Mouse (Mus musculus): ENCODE measurements around the gene Cspg4. TPM values are rescaled to one million over a fixed set of nuclear protein-coding genes. Genes with fewer than 3 reads are reported as not detected.

Gene Cspg4
- polyA plus RNA-seq (2016; fragmentation: Nextera tagmentation; extraction: Ambion mirVana) = 0.62 and 0.63 TPM in 2 replicates

GRCm38 (mm10) chr9:56864832-56865231 is at the start of gene Cspg4:
Gene Cspg4 (plus strand): TSS chr9:56865033.
- no peak for ATAC-seq
- H3K4me1 ChIP-seq = peaks cover 10% of the 10 kb centered on the region; the same call in 1 of the 2 replicates

GRCm38 (mm10) chr9:56824900-56825299 is 39.9 kb upstream of the Cspg4 start:
- no peak overlapping the region for H3K27ac ChIP-seq
- H3K27me3 ChIP-seq (replicated peaks) = peaks cover 44% of the 10 kb centered on the region

More at GRCm38 (mm10) chr9:56864832-56865231, at the start of gene Cspg4:
- WGBS (ENCODE audit: insufficient replicate concordance) = 6% methylated on average over 24 of the region's 24 CpGs
- Histone ChIP-seq H3K4me2 (peak within 1 kb of the TSS; percentile 43), H3K4me3 (peak within 1 kb of the TSS; percentile 17), H3K27ac (no peak within 1 kb of the TSS), H3K36me3 (no peaks in the 10 kb centered on the region), H3K27me3 (replicated peaks) (peaks cover 66% of the 10 kb centered on the region), H3K9ac (no peak within 1 kb of the TSS), H3K9me3 (replicated peaks) (no peaks in the 10 kb centered on the region)

GRCm38 (mm10) chr9:56825476-56826213 is 39.2 kb upstream of the Cspg4 start:
- no peak overlapping the region for H3K4me3 ChIP-seq
- H3K4me1 ChIP-seq = no peaks in the 10 kb centered on the region
- H3K27ac ChIP-seq = no peak overlapping the region
- 15% methylated on average over 21 of the region's 21 CpGs for WGBS (ENCODE audit: insufficient replicate concordance)
- no peak for ATAC-seq
- no peak overlapping the region; the same call in 1 of the 2 replicates for H3K4me2 ChIP-seq
- H3K9me3 ChIP-seq (replicated peaks) = no peaks in the 10 kb centered on the region
- H3K27me3 ChIP-seq (replicated peaks) = peaks cover 45% of the 10 kb centered on the region
- H3K9ac ChIP-seq = no peak overlapping the region
- no peaks in the 10 kb centered on the region for H3K36me3 ChIP-seq

More at GRCm38 (mm10) chr9:56824900-56825299, 39.9 kb upstream of the Cspg4 start:
- H3K4me1 ChIP-seq = no peaks in the 10 kb centered on the region
- H3K4me3 ChIP-seq = no peak overlapping the region
- H3K36me3 ChIP-seq = no peaks in the 10 kb centered on the region
- no peaks in the 10 kb centered on the region for H3K9me3 ChIP-seq (replicated peaks)
- WGBS (ENCODE audit: insufficient replicate concordance) = 18% methylated on average over 3 of the region's 3 CpGs
- H3K4me2 ChIP-seq = no peak overlapping the region
- no peak overlapping the region for H3K9ac ChIP-seq
- ATAC-seq = no peak

- WGBS (ENCODE audit: insufficient replicate concordance) = 40% methylated on average over 9 of the region's 9 CpGs
- ATAC-seq = no peak
Measured at GRCm38 (mm10) chr9:56828146-56828545, 36.7 kb upstream of the Cspg4 start.

GRCm38 (mm10) chr9:56828841-56829240 is 36.0 kb upstream of the Cspg4 start:
- H3K4me2 ChIP-seq = no peak overlapping the region
- H3K9me3 ChIP-seq (replicated peaks) = no peaks in the 10 kb centered on the region
- WGBS (ENCODE audit: insufficient replicate concordance) = 61% methylated on average over 6 of the region's 6 CpGs
- peaks cover 57% of the 10 kb centered on the region for H3K27me3 ChIP-seq (replicated peaks)
- no peak overlapping the region for H3K4me3 ChIP-seq
- no peak overlapping the region for H3K9ac ChIP-seq
- H3K27ac ChIP-seq = no peak overlapping the region
- H3K36me3 ChIP-seq = no peaks in the 10 kb centered on the region
- no peak for ATAC-seq
- no peaks in the 10 kb centered on the region for H3K4me1 ChIP-seq

More at GRCm38 (mm10) chr9:56828146-56828545, 36.7 kb upstream of the Cspg4 start:
- no peak overlapping the region for H3K9ac ChIP-seq
- peaks cover 51% of the 10 kb centered on the region for H3K27me3 ChIP-seq (replicated peaks)
- no peak overlapping the region for H3K27ac ChIP-seq
- H3K4me1 ChIP-seq = no peaks in the 10 kb centered on the region
- no peaks in the 10 kb centered on the region for H3K9me3 ChIP-seq (replicated peaks)
- no peak overlapping the region for H3K4me3 ChIP-seq
- H3K4me2 ChIP-seq = no peak overlapping the region
- no peaks in the 10 kb centered on the region for H3K36me3 ChIP-seq

GRCm38 (mm10) chr9:56830162-56830561 is 34.7 kb upstream of the Cspg4 start:
- no peak for ATAC-seq
- peaks cover 51% of the 10 kb centered on the region for H3K27me3 ChIP-seq (replicated peaks)

GRCm38 (mm10) chr9:56831904-56832303 is 32.9 kb upstream of the Cspg4 start:
- Histone ChIP-seq H3K4me3 (no peak overlapping the region), H3K9me3 (replicated peaks) (no peaks in the 10 kb centered on the region), H3K9ac (no peak overlapping the region), H3K4me1 (no peaks in the 10 kb centered on the region), H3K27ac (no peak overlapping the region), H3K36me3 (no peaks in the 10 kb centered on the region), H3K27me3 (replicated peaks) (peaks cover 33% of the 10 kb centered on the region), H3K4me2 (no peak overlapping the region)
- WGBS (ENCODE audit: insufficient replicate concordance) = 59% methylated on average over 3 of the region's 3 CpGs
- no peak for ATAC-seq

More at GRCm38 (mm10) chr9:56830162-56830561, 34.7 kb upstream of the Cspg4 start:
- H3K27ac ChIP-seq = no peak overlapping the region
- H3K4me1 ChIP-seq = no peaks in the 10 kb centered on the region
- 37% methylated on average over 4 of the region's 4 CpGs for WGBS (ENCODE audit: insufficient replicate concordance)
- no peaks in the 10 kb centered on the region for H3K36me3 ChIP-seq
- no peaks in the 10 kb centered on the region for H3K9me3 ChIP-seq (replicated peaks)
- no peak overlapping the region for H3K4me3 ChIP-seq
- no peak overlapping the region for H3K4me2 ChIP-seq
- no peak overlapping the region for H3K9ac ChIP-seq

- ATAC-seq = no peak
- Histone ChIP-seq H3K27me3 (replicated peaks) (peaks cover 28% of the 10 kb centered on the region), H3K9me3 (replicated peaks) (no peaks in the 10 kb centered on the region), H3K4me3 (no peak overlapping the region), H3K27ac (no peak overlapping the region), H3K4me2 (no peak overlapping the region), H3K4me1 (no peaks in the 10 kb centered on the region), H3K9ac (no peak overlapping the region), H3K36me3 (no peaks in the 10 kb centered on the region)
- WGBS (ENCODE audit: insufficient replicate concordance) = 19% methylated on average over 6 of the region's 6 CpGs
Measured at GRCm38 (mm10) chr9:56832900-56833299, 31.9 kb upstream of the Cspg4 start.

- Histone ChIP-seq H3K9me3 (replicated peaks) (no peaks in the 10 kb centered on the region), H3K4me3 (no peak overlapping the region), H3K4me1 (no peaks in the 10 kb centered on the region), H3K27me3 (replicated peaks) (peaks cover 36% of the 10 kb centered on the region), H3K36me3 (no peaks in the 10 kb centered on the region), H3K27ac (no peak overlapping the region), H3K9ac (no peak overlapping the region), H3K4me2 (no peak overlapping the region)
- 50% methylated on average over 5 of the region's 5 CpGs for WGBS (ENCODE audit: insufficient replicate concordance)
- no peak for ATAC-seq
Measured at GRCm38 (mm10) chr9:56835152-56835551, 29.7 kb upstream of the Cspg4 start.

- Histone ChIP-seq H3K27ac (no peak overlapping the region), H3K9me3 (replicated peaks) (no peaks in the 10 kb centered on the region), H3K4me1 (no peaks in the 10 kb centered on the region), H3K4me3 (no peak overlapping the region), H3K36me3 (no peaks in the 10 kb centered on the region), H3K9ac (no peak overlapping the region), H3K27me3 (replicated peaks) (peaks cover 49% of the 10 kb centered on the region), H3K4me2 (no peak overlapping the region)
- WGBS (ENCODE audit: insufficient replicate concordance) = 62% methylated on average over 5 of the region's 5 CpGs
- ATAC-seq = no peak
Measured at GRCm38 (mm10) chr9:56840721-56841120, 24.1 kb upstream of the Cspg4 start.

GRCm38 (mm10) chr9:56841864-56842263 is 23.0 kb upstream of the Cspg4 start:
- ATAC-seq = no peak
- Histone ChIP-seq H3K4me3 (no peak overlapping the region), H3K9me3 (replicated peaks) (no peaks in the 10 kb centered on the region), H3K4me1 (no peaks in the 10 kb centered on the region), H3K27ac (no peak overlapping the region), H3K27me3 (replicated peaks) (peaks cover 58% of the 10 kb centered on the region), H3K36me3 (no peaks in the 10 kb centered on the region), H3K9ac (no peak overlapping the region), H3K4me2 (no peak overlapping the region)

- Histone ChIP-seq H3K27me3 (replicated peaks) (peaks cover 58% of the 10 kb centered on the region), H3K36me3 (no peaks in the 10 kb centered on the region), H3K27ac (no peak overlapping the region), H3K4me1 (no peaks in the 10 kb centered on the region), H3K9me3 (replicated peaks) (no peaks in the 10 kb centered on the region), H3K4me3 (no peak overlapping the region), H3K9ac (no peak overlapping the region), H3K4me2 (no peak overlapping the region)
- ATAC-seq = no peak
- WGBS (ENCODE audit: insufficient replicate concordance) = 44% methylated on average over 3 of the region's 3 CpGs
Measured at GRCm38 (mm10) chr9:56842303-56842719, 22.5 kb upstream of the Cspg4 start.

All from liver, embryonic 12.5 days (tissue).